Mouse (Mus musculus) CD8-positive naive resting alpha-beta T cell, adult 2 months (primary cell): ENCODE data around the gene Gpha2.
A peak's percentile ranks its signal among the peaks of the same experiment; 100 is the strongest.

Experiments used
- DNase-seq, 2 experiments: peaks; one replicate each; pipeline ENCODE4 v3.0.0; 2022; ENCODE audit warnings: low read depth in 2 of 2, low spot score in 2 of 2

Gene Gpha2

GRCm38 (mm10) chr19:6241274-6242107 is 15.3 kb downstream of the Gpha2 start, which contains the start of gene Atg2a:
Gene Atg2a, plus strand, starts transcription at chr19:6241668.
- DNase-seq, result peak; percentile 97 to 98

DNA sequence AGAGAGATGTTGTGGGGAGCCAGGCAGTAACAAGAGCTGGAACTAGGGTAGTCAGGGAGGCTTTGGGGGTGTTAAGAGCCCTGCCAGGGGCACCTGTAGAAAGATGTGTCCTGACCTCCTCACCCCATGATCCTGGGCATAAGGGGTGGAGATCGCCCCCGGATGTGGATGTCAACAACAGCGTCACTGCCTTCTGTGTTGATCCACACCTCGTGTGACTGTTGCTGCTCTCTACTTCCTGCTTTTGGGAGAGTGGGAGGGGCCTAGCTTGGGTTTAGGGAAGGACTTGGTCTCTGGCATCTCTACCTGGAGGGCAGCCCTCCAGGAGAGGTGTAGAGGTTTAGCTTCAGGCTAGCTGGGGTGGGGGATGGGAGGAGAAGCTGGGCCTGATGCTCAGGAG is 16.1 kb downstream of the Gpha2 start:
- DNase-seq, result peak; percentile 76 to 84

- no peak for DNase-seq
Measured at GRCm38 (mm10) chr19:6243226-6243625, 17.0 kb downstream of the Gpha2 start.

DNA sequence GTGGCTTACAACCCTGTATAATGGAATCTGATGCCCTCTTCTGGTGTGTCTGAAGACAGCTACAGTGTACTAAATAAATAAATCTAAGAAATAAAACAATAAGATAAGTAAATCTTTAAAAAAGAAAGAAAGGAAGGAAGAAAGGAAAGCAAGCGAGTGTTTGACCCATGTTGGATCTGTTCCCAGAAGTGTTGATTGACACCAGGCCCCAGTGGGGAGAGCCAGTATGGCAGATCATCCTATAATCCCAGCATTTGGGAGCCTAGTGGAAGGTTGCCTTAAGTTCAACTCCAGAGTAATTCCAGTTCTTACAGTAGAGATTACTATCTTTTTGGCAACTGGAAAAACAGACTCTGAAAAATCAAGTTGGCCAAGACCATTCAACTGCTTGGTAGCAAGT is 19.6 kb downstream of the Gpha2 start:
- no peak for DNase-seq

DNA sequence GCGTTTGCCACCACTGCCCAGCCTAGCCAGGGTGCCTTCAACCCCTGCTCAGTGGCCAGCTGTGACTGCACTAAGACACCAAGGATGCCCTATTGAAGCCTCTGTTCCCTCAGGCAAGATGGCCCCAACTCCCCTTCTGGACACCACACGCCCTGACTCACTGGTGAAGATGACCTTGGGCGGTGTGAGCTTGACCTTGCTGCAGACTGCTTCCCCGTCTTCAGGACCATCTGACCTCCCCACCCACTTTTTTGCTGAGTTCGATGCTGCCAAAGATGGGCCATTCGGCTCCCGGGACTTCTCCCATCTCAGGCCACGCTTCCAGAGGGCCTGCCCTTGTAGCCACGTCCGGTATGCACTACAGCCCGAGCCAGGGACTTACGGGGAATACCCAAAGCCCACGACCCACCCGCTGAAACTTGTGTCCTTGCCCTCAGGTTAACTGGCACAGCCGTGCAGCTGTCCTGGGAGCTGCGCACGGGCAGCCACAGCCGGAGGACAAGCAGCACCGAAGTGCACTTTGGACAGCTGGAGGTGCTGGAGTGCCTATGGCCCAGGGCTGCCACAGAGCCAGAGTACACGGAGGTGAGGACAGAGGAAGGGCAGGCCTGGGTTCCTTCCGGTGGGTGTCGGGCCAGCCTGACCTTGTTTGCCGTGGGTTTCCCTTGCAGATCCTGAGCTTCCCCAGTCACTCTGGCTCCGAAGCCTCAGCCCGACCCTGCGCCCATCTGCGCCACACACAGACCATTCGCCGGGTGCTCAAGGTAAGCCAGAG is 21.5 kb downstream of the Gpha2 start:
- DNase-seq, result no peak

DNA sequence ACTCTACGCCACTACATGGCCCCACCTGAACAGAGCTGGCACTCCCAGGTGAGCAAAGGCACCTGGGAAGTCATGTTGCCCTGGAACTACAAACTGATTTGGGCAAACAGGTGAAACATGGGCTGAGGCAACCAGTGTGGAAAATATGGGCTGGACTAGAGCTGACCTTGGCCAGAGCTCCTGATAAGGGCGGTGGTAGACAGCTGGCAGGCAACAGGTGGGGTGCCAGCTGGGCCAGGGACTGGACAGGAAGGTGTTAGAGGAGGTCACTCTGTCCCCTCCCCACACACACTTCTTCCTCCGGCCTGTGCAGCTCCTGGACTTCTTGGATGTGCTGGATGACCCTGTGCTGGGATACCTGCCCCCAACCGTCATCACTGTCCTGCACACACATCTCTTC is 26.8 kb downstream of the Gpha2 start:
- DNase-seq, result no peak

- DNase-seq, result no peak
Measured at GRCm38 (mm10) chr19:6260428-6260827, 34.2 kb downstream of the Gpha2 start.

DNA sequence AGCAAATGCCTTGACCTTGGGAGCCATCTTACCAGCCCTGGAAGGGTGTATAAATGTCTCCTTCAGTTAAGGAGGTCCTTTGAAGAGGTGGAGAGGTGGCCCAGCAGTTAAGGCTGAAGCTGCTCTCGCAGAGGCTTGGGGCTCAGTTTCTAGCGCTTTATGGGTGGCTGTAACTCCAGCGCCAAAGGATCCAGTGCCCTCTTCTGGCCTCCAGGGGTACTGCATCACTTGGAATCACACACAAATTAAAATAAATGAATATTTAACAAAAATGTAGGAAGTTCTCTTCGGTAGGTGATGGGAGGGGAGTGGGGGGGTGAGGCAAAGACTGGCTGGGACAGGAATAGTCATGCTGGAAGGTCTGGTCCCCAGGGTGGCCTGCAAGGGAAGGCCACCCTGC is 34.8 kb downstream of the Gpha2 start:
- no peak for DNase-seq

GRCm38 (mm10) chr19:6261379-6261778 is 35.2 kb downstream of the Gpha2 start:
- no peak for DNase-seq

GRCm38 (mm10) chr19:6262222-6262621 is 36.0 kb downstream of the Gpha2 start:
- peak; percentile 81 to 83 for DNase-seq

DNA sequence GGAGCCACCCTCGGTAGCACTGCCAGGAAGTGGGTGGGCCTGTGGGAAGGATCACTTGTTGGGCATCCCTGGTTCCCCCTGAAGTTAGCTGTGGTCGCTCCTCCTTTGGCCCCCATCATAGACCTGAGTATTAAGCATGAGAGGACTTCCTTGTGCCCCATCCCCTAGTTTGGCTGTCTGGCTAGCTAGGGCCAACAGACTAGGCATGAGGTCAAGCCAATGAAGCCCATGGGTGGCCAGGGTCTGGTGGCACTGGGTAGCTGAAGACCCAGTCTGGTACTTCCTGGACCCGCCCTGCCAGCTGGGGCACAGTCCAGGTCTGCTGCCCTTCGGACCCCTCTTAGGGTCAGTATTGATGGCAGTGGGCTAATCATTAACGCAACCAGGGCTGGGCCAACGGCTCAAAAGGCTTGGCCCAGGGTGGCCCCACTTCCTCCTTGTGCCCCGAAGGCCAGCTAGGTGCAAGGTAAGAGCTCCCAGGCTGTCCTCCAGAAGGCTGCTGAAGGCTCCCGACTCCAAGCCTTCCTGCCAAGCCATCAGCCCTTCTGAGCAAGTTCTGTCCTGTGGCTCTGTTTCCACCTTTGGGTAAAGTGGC is 36.8 kb downstream of the Gpha2 start:
- DNase-seq, result no peak

DNA sequence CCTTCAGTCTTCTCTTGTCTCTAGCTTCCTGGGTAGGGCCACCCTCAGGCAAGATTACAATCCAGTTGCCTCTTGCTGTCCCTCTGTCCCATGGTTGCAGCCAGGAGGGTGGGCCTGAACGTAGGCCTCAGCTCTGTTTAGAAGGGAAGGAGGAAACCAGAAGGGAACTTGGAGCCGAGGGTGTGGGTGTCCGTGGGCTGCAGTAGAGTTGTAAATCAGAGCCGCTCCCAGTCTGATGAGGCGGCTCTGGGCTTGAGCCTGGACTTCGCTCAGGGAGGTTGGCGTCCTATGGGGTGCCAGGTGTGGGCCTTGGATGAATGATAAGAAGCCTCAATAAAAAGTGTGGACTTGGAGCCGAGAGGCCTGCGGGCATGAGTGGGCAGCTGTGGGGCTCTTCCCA is 38.0 kb downstream of the Gpha2 start:
- DNase-seq, result no peak

DNA sequence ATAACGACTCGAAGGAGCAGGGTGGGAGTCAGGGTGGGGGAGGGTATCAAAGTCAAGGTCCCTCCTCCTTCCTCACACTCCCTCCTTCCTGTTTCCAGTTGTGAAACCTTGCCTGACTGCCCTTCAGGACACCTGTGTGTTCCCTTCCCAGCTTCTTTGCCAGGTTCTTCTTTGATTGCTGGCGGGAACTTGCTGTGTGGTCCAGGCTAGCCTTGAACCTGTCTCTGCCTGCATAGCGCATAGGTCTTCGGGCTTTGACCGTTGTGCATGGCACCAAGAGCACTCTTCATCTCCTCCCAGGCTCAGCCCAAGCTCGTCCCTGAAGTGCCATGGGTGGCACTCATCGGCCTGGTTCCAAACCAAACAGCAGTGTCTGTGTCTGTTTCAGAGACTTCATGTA is 38.8 kb downstream of the Gpha2 start:
- no peak for DNase-seq

DNA sequence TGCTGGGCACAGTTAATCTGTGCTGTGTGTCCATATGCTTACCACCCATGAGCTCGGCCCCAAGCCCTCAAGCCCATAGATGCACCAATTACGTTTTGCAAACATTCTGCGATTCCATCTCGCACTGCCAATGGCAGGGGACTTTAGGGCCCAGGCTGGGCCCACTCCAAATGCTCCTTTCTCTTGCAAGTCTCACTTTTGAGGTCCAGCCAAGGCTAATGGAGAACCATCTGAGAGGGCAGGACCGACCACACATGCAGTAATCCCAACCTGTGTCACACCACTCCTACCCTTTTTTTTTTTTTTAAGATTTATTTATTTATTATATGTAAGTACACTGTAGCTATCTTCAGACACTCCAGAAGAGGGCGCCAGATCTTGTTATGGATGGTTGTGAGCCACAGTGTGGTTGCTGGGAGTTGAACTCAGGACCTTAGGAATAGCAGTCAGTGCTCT is 39.6 kb downstream of the Gpha2 start:
- no peak for DNase-seq

GRCm38 (mm10) chr19:6267306-6268169 is 41.4 kb downstream of the Gpha2 start:
- DNase-seq, result no peak

GRCm38 (mm10) chr19:6268170-6268528 is 42.0 kb downstream of the Gpha2 start:
- DNase-seq, result peak; percentile 88 to 91

DNA sequence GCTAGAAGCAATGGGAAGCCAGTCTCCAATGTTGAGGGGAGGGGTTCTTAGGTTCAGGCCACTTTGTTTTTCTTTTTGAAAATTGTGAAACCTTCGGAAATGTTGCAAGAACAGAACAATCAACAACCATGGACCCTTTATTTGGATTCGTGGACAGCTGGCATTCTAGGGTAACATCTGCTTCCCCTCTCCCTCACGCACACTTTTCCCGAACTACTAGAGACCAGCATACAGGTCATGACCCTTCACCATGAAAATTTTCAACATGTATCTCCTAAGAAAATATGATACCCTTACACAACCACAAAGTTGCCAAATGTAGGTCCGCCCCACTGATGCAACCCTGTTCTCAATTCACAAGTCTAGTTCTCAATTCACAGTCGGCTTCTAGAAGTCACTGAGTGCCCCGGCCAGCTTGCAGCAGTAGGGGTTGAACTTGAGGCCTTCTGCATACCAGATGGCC is 42.5 kb downstream of the Gpha2 start:
- no peak for DNase-seq

- no peak for DNase-seq
Measured at GRCm38 (mm10) chr19:6269798-6270475, 43.8 kb downstream of the Gpha2 start.

DNA sequence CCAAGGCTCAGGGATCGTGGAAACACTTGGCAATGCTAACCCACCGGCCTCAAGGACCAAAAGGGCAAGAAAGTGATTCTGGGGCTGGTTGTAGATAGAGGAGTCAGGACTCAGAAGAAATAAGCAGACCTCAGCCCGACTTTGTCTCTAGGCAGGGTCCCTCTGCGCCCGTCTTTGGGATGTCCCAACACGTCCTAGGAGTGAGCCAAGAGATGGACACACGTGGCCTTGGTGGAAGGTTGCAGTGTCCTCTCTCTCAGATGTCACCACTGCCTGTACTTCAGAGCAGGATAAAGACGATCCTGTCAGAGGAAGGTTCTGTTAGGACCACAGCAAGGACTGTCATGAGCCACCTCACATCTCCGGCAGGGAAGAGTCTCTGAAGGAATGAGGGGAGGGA is 44.5 kb downstream of the Gpha2 start:
- no peak for DNase-seq

- DNase-seq, result no peak
Measured at GRCm38 (mm10) chr19:6271206-6271605, 45.0 kb downstream of the Gpha2 start.
